ENCODE assay signal across 9 mouse cellular contexts in the genomic region with DNA sequence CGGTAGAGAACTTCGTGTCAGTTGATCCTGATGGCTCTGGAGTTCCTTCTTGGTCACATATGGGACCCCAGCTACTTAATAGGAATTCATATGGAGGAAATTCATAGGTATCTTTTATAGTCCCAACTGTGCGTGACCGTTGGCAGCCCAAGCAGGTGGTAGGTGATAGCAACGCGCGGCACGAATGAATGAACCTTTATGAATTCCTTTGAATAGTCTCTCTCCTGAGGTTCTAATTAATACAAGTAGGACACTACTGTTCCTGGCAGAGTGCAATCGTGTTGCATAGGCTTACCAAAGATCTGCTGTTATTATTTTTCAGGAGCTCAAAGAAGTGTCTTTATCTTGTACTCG. TPM values are rescaled to one million over a fixed set of nuclear protein-coding genes. Genes with fewer than 3 reads are reported as not detected.
A peak's percentile ranks its signal among the peaks of the same experiment; 100 is the strongest.
DNase-seq lines count a peak whose midpoint lies in the region; ATAC-seq and TF ChIP-seq lines count a peak whose summit lies in the region.
"Had no signal": no experiment of that assay in that cellular context is flagged by ENCODE, and none has a peak within 500 bp of the region (broad histone marks: within the 10 kb centered on the region; RNA-seq: fewer than 3 reads in every experiment).

No protein-coding gene starts in this region.

- DNase-seq in heart, adult 18-20 months, result no peak
- DNase-seq in G1E (ENCODE audit: low spot score), result no peak
- no peak for DNase-seq in hindbrain, embryonic 10.5 days (ENCODE audit: low spot score)
- DNase-seq in midbrain, embryonic 10.5 days (ENCODE audit: low spot score), result no peak
- DNase-seq in left cerebral cortex, postnatal 36 days (ENCODE audit: low spot score in 2 of 2), result no peak
- DNase-seq in gastrocnemius, postnatal 4 days (ENCODE audit: low spot score in 2 of 2), result no peak

- TF ChIP-seq CTCF in G1E (IDR thresholded peaks at IDR 0.05; ENCODE audit: low read depth, low read length), result no peak

- peaks cover 16% of the 10 kb centered on the region for H3K4me1 ChIP-seq in heart, embryonic 13.5 days
- peaks cover 18% of the 10 kb centered on the region for H3K4me1 ChIP-seq in G1E (ENCODE audit: insufficient read depth, low read depth, low read length)
- peaks cover 14% of the 10 kb centered on the region for H3K4me1 ChIP-seq in hindbrain, embryonic 10.5 days (replicated peaks)
- H3K4me1 ChIP-seq in midbrain, embryonic 10.5 days, result peaks cover 14% of the 10 kb centered on the region

- peaks cover 26% of the 10 kb centered on the region for H3K36me3 ChIP-seq in heart, embryonic 13.5 days
- peaks cover 23% of the 10 kb centered on the region for H3K36me3 ChIP-seq in G1E (replicated peaks)
- H3K36me3 ChIP-seq in hindbrain, embryonic 10.5 days, result peaks cover 27% of the 10 kb centered on the region
- H3K36me3 ChIP-seq in midbrain, embryonic 10.5 days, result peaks cover 27% of the 10 kb centered on the region

- H3K27ac ChIP-seq in heart, embryonic 13.5 days (replicated peaks), result peak overlapping the region; percentile 75
- H3K27ac ChIP-seq in hindbrain, embryonic 10.5 days, result peak overlapping the region; percentile 93
- H3K27ac ChIP-seq in midbrain, embryonic 10.5 days (replicated peaks), result peak overlapping the region; percentile 92

- H3K9me3 ChIP-seq in heart, embryonic 13.5 days, result no peaks in the 10 kb centered on the region
- no peaks in the 10 kb centered on the region for H3K9me3 ChIP-seq in G1E (replicated peaks)
- no peaks in the 10 kb centered on the region for H3K9me3 ChIP-seq in hindbrain, embryonic 10.5 days
- H3K9me3 ChIP-seq in midbrain, embryonic 10.5 days (replicated peaks), result no peaks in the 10 kb centered on the region

- 16% methylated on average over 10 of the region's 10 CpGs for WGBS in heart, embryonic 13.5 days
- 24% methylated on average over 10 of the region's 10 CpGs for WGBS in hindbrain, embryonic 10.5 days
- 32% methylated on average over 10 of the region's 10 CpGs for WGBS in midbrain, embryonic 10.5 days

- H3K27me3 ChIP-seq in heart, embryonic 13.5 days (replicated peaks), result no peaks in the 10 kb centered on the region
- no peaks in the 10 kb centered on the region for H3K27me3 ChIP-seq in G1E (ENCODE audit: insufficient read depth, low read length)
- H3K27me3 ChIP-seq in hindbrain, embryonic 10.5 days (ENCODE audit: insufficient read depth, poor library complexity, severe bottlenecking), result no peaks in the 10 kb centered on the region
- H3K27me3 ChIP-seq in midbrain, embryonic 10.5 days (ENCODE audit: low read depth, poor library complexity, severe bottlenecking), result no peaks in the 10 kb centered on the region
- H3K27me3 ChIP-seq: Patski had no signal

- intact Hi-C loops in left cerebral cortex, postnatal 36 days (cut with DNase I), result no loop called here

- H3K9ac ChIP-seq in heart, embryonic 13.5 days, result peak overlapping the region; percentile 90

- H3K4me2 ChIP-seq in heart, embryonic 13.5 days, result peak overlapping the region; percentile 88

- no peak for ATAC-seq in heart, embryonic 13.5 days (ENCODE audit: extremely low read depth, insufficient number of reproducible peaks, low FRiP score, low TSS enrichment)
- no peak for ATAC-seq in G1E (ENCODE audit: extremely low read depth, insufficient number of reproducible peaks, low FRiP score, poor library complexity, severe bottlenecking)
- no peak for ATAC-seq in inflammation-experienced regulatory T-cells, adult 6 months

- H3K4me3 ChIP-seq in heart, embryonic 13.5 days, result peak overlapping the region; percentile 80
- H3K4me3 ChIP-seq in G1E (ENCODE audit: low read depth, low read length), result peak overlapping the region; percentile 80
- peak overlapping the region; percentile 76 for H3K4me3 ChIP-seq in hindbrain, embryonic 10.5 days
- H3K4me3 ChIP-seq in midbrain, embryonic 10.5 days, result peak overlapping the region; percentile 81

RNA-seq across cellular contexts. Expression of gene Fam45a, which starts 0.6 kb away (rescaled TPM):
- polyA plus RNA-seq in heart, embryonic 13.5 days (2015; fragmentation: Nextera tagmentation; extraction: Ambion mirVana), result 21.3 and 22.7 TPM in 2 replicates
- 10 to 100 TPM; 15.5 to 17.0 TPM for total RNA-seq in heart, adult 18-20 months (2021)
- total RNA-seq in G1E (2014; fragmentation: Nextera tagmentation), result 74.6 and 90.0 TPM in 2 replicates
- 26.6 and 29.7 TPM in 2 replicates for total RNA-seq in G1E (2017)
- polyA plus RNA-seq in G1E (2012), result 3.3 and 5.3 TPM in 2 replicates
- polyA plus RNA-seq in hindbrain, embryonic 10.5 days (2016; fragmentation: Nextera tagmentation; extraction: Ambion mirVana), result 27.9 and 30.8 TPM in 2 replicates
- polyA plus RNA-seq in midbrain, embryonic 10.5 days (2016; fragmentation: Nextera tagmentation; extraction: Ambion mirVana), result 32.9 and 37.4 TPM in 2 replicates
- 10 to 100 TPM; 55.3 to 62.1 (median 61.5) TPM for polyA plus RNA-seq in inflammation-experienced regulatory T-cells, adult 6 months (2017; shearing (Covaris generic))
- 10 to 100 TPM; 38.0 to 47.4 TPM for total RNA-seq in left cerebral cortex, postnatal 36 days (2021)
- 10 to 100 TPM; 23.4 to 24.1 TPM for total RNA-seq in gastrocnemius, postnatal 4 days (2021)

RNA-seq across cellular contexts. Expression of gene Eif3a, which starts 21.6 kb away (rescaled TPM):
- 105 and 112 TPM in 2 replicates for polyA plus RNA-seq in heart, embryonic 13.5 days (2015; fragmentation: Nextera tagmentation; extraction: Ambion mirVana)
- total RNA-seq in heart, adult 18-20 months (2021), result 100 to 1,000 TPM; 103 to 114 TPM
- 415 and 493 TPM in 2 replicates for total RNA-seq in G1E (2014; fragmentation: Nextera tagmentation)
- total RNA-seq in G1E (2017), result 261 and 323 TPM in 2 replicates
- polyA plus RNA-seq in G1E (2012), result 101 and 135 TPM in 2 replicates
- polyA plus RNA-seq in hindbrain, embryonic 10.5 days (2016; fragmentation: Nextera tagmentation; extraction: Ambion mirVana), result 84.5 and 146 TPM in 2 replicates
- 144 and 146 TPM in 2 replicates for polyA plus RNA-seq in midbrain, embryonic 10.5 days (2016; fragmentation: Nextera tagmentation; extraction: Ambion mirVana)
- 100 to 1,000 TPM; 117 to 136 (median 120) TPM for polyA plus RNA-seq in inflammation-experienced regulatory T-cells, adult 6 months (2017; shearing (Covaris generic))
- 100 to 1,000 TPM in 1 of 2 experiments, 10 to 100 TPM in 1; 78.5 to 102 TPM for total RNA-seq in left cerebral cortex, postnatal 36 days (2021)
- 100 to 1,000 TPM; 123 to 135 TPM for total RNA-seq in gastrocnemius, postnatal 4 days (2021)

RNA-seq across cellular contexts. Expression of gene Sfxn4, which starts 49.3 kb away (rescaled TPM):
- 6.9 and 7.2 TPM in 2 replicates for polyA plus RNA-seq in heart, embryonic 13.5 days (2015; fragmentation: Nextera tagmentation; extraction: Ambion mirVana)
- total RNA-seq in heart, adult 18-20 months (2021), result 1 to 10 TPM; 7.4 to 9.5 TPM
- total RNA-seq in G1E (2014; fragmentation: Nextera tagmentation) (2.7 and 6.1 TPM in 2 replicates), G1E (2017) (0.82 and 2.0 TPM in 2 replicates)
- polyA plus RNA-seq in G1E (2012), result 0.04 and 0.13 TPM in 2 replicates
- 13.8 and 16.0 TPM in 2 replicates for polyA plus RNA-seq in hindbrain, embryonic 10.5 days (2016; fragmentation: Nextera tagmentation; extraction: Ambion mirVana)
- 14.1 and 14.4 TPM in 2 replicates for polyA plus RNA-seq in midbrain, embryonic 10.5 days (2016; fragmentation: Nextera tagmentation; extraction: Ambion mirVana)
- polyA plus RNA-seq in inflammation-experienced regulatory T-cells, adult 6 months (2017; shearing (Covaris generic)), result 1 to 10 TPM; 3.8 to 9.3 (median 6.0) TPM
- 10 to 100 TPM; 13.6 to 15.0 TPM for total RNA-seq in left cerebral cortex, postnatal 36 days (2021)
- 1 to 10 TPM; 4.2 to 6.2 TPM for total RNA-seq in gastrocnemius, postnatal 4 days (2021)

RNA-seq across cellular contexts. Expression of gene Nanos1, which starts 56.2 kb away (rescaled TPM):
- polyA plus RNA-seq in heart, embryonic 13.5 days (2015; fragmentation: Nextera tagmentation; extraction: Ambion mirVana), result 0.76 and 0.90 TPM in 2 replicates
- under 1 TPM; 0.17 to 0.26 TPM for total RNA-seq in heart, adult 18-20 months (2021)
- 2.6 and 4.0 TPM in 2 replicates for total RNA-seq in G1E (2014; fragmentation: Nextera tagmentation)
- total RNA-seq in G1E (2017), result 4.4 and 4.6 TPM in 2 replicates
- polyA plus RNA-seq in G1E (2012), result 2.1 and 2.7 TPM in 2 replicates
- 2.0 and 2.9 TPM in 2 replicates for polyA plus RNA-seq in hindbrain, embryonic 10.5 days (2016; fragmentation: Nextera tagmentation; extraction: Ambion mirVana)
- 1.6 and 2.2 TPM in 2 replicates for polyA plus RNA-seq in midbrain, embryonic 10.5 days (2016; fragmentation: Nextera tagmentation; extraction: Ambion mirVana)
- polyA plus RNA-seq in inflammation-experienced regulatory T-cells, adult 6 months (2017; shearing (Covaris generic)), result 1 to 10 TPM; 1.5 to 3.0 (median 2.4) TPM
- total RNA-seq in left cerebral cortex, postnatal 36 days (2021), result 10 to 100 TPM; 22.3 to 23.4 TPM
- total RNA-seq in gastrocnemius, postnatal 4 days (2021), result under 1 TPM; 0.70 to 0.76 TPM
